Mouse (Mus musculus): ENCODE results near the gene Mtch1. TPM values are rescaled to one million over a fixed set of nuclear protein-coding genes. Genes with fewer than 3 reads are reported as not detected.
"Not testable (repeated sequence)": the region's sequence is repeated elsewhere in the genome, so short reads cannot be mapped to it uniquely, and the experiment has no call there.

Gene Mtch1
- polyA plus RNA-seq (2015; fragmentation: Nextera tagmentation; extraction: Ambion mirVana), result 208 and 265 TPM in 2 replicates

- Histone ChIP-seq H3K9ac (ENCODE audit: low read length) (peak within 1 kb of the TSS; percentile 94), H3K36me3 (ENCODE audit: control insufficient read depth, insufficient read depth, low read length) (peaks cover 8% of the 10 kb centered on the region), H3K27me3 (ENCODE audit: control insufficient read depth, insufficient read depth, low read depth, low read length) (no peaks in the 10 kb centered on the region), H3K9me3 (ENCODE audit: control insufficient read depth, low read length) (no peaks in the 10 kb centered on the region), H3K4me2 (ENCODE audit: low read depth, low read length) (peak within 1 kb of the TSS; percentile 75), H3K4me3 (ENCODE audit: low read length) (peak within 1 kb of the TSS; percentile 89), H3K4me1 (replicated peaks; ENCODE audit: control insufficient read depth, insufficient read depth, low read length) (peaks cover 22% of the 10 kb centered on the region), H3K27ac (ENCODE audit: low read length) (peak within 1 kb of the TSS; percentile 94)
- peak; percentile 97 for ATAC-seq (ENCODE audit: low read depth)
- WGBS, result 1% methylated on average over 49 of the region's 53 CpGs
Measured at GRCm38 (mm10) chr17:29347645-29348256, at the start of gene Mtch1. Gene Mtch1 (minus strand): TSS chr17:29347934.

- ATAC-seq (ENCODE audit: low read depth), result peak; percentile 50
- WGBS, result 20% methylated on average over 6 of the region's 6 CpGs
- Histone ChIP-seq H3K27me3 (ENCODE audit: control insufficient read depth, insufficient read depth, low read depth, low read length) (no peaks in the 10 kb centered on the region), H3K4me1 (replicated peaks; ENCODE audit: control insufficient read depth, insufficient read depth, low read length) (peaks cover 18% of the 10 kb centered on the region), H3K9me3 (ENCODE audit: control insufficient read depth, low read length) (no peaks in the 10 kb centered on the region), H3K36me3 (ENCODE audit: control insufficient read depth, insufficient read depth, low read length) (no peaks in the 10 kb centered on the region), H3K4me2 (ENCODE audit: low read depth, low read length) (peak overlapping the region; percentile 72), H3K9ac (ENCODE audit: low read length) (0 out of 2 replicates have a peak overlapping the region, but pooled peaks have one; percentile 67), H3K4me3 (ENCODE audit: low read length) (no peak overlapping the region), H3K27ac (ENCODE audit: low read length) (no peak overlapping the region)
Measured at GRCm38 (mm10) chr17:29396821-29397242, 49.1 kb upstream of the Mtch1 start.

- H3K4me3 ChIP-seq (ENCODE audit: low read length), result no peak overlapping the region
- no peak overlapping the region for H3K4me2 ChIP-seq (ENCODE audit: low read depth, low read length)
Measured at GRCm38 (mm10) chr17:29396056-29396799, 48.5 kb upstream of the Mtch1 start.

GRCm38 (mm10) chr17:29395381-29395780 is 47.6 kb upstream of the Mtch1 start:
- H3K36me3 ChIP-seq (ENCODE audit: control insufficient read depth, insufficient read depth, low read length), result no peaks in the 10 kb centered on the region
- H3K4me1 ChIP-seq (replicated peaks; ENCODE audit: control insufficient read depth, insufficient read depth, low read length), result peaks cover 18% of the 10 kb centered on the region
- H3K27ac ChIP-seq (ENCODE audit: low read length), result peak overlapping the region; percentile 57
- ATAC-seq (ENCODE audit: low read depth), result no peak
- H3K4me3 ChIP-seq (ENCODE audit: low read length), result no peak overlapping the region
- no peaks in the 10 kb centered on the region for H3K9me3 ChIP-seq (ENCODE audit: control insufficient read depth, low read length)
- no peaks in the 10 kb centered on the region for H3K27me3 ChIP-seq (ENCODE audit: control insufficient read depth, insufficient read depth, low read depth, low read length)
- H3K4me2 ChIP-seq (ENCODE audit: low read depth, low read length), result no peak overlapping the region
- H3K9ac ChIP-seq (ENCODE audit: low read length), result no peak overlapping the region
- 56% methylated on average over 7 of the region's 7 CpGs for WGBS

More at GRCm38 (mm10) chr17:29396056-29396799, 48.5 kb upstream of the Mtch1 start:
- no peaks in the 10 kb centered on the region for H3K36me3 ChIP-seq (ENCODE audit: control insufficient read depth, insufficient read depth, low read length)
- no peak overlapping the region for H3K27ac ChIP-seq (ENCODE audit: low read length)
- no peaks in the 10 kb centered on the region for H3K9me3 ChIP-seq (ENCODE audit: control insufficient read depth, low read length)
- H3K9ac ChIP-seq (ENCODE audit: low read length), result no peak overlapping the region
- 53% methylated on average over 6 of the region's 6 CpGs for WGBS
- no peaks in the 10 kb centered on the region for H3K27me3 ChIP-seq (ENCODE audit: control insufficient read depth, insufficient read depth, low read depth, low read length)
- no peak for ATAC-seq (ENCODE audit: low read depth)
- H3K4me1 ChIP-seq (replicated peaks; ENCODE audit: control insufficient read depth, insufficient read depth, low read length), result peaks cover 18% of the 10 kb centered on the region

- peaks cover 18% of the 10 kb centered on the region for H3K4me1 ChIP-seq (replicated peaks; ENCODE audit: control insufficient read depth, insufficient read depth, low read length)
- 64% methylated on average over 2 of the region's 2 CpGs for WGBS
- not testable (repeated sequence) for ATAC-seq (ENCODE audit: low read depth); H3K9me3 ChIP-seq (ENCODE audit: control insufficient read depth, low read length); H3K4me3 ChIP-seq (ENCODE audit: low read length); H3K27ac ChIP-seq (ENCODE audit: low read length); H3K27me3 ChIP-seq (ENCODE audit: control insufficient read depth, insufficient read depth, low read depth, low read length); H3K4me2 ChIP-seq (ENCODE audit: low read depth, low read length); H3K36me3 ChIP-seq (ENCODE audit: control insufficient read depth, insufficient read depth, low read length); H3K9ac ChIP-seq (ENCODE audit: low read length)
Measured at GRCm38 (mm10) chr17:29394761-29395160, 47.0 kb upstream of the Mtch1 start.

GRCm38 (mm10) chr17:29394106-29394760 is 46.5 kb upstream of the Mtch1 start:
- H3K27ac ChIP-seq (ENCODE audit: low read length), result no peak overlapping the region

GRCm38 (mm10) chr17:29393335-29394089 is 45.8 kb upstream of the Mtch1 start:
- WGBS, result 55% methylated on average over 14 of the region's 14 CpGs
- ATAC-seq (ENCODE audit: low read depth), result no peak
- no peak overlapping the region for H3K27ac ChIP-seq (ENCODE audit: low read length)

More at GRCm38 (mm10) chr17:29394106-29394760, 46.5 kb upstream of the Mtch1 start:
- Histone ChIP-seq H3K4me3 (ENCODE audit: low read length) (no peak overlapping the region), H3K4me1 (replicated peaks; ENCODE audit: control insufficient read depth, insufficient read depth, low read length) (peaks cover 18% of the 10 kb centered on the region), H3K27me3 (ENCODE audit: control insufficient read depth, insufficient read depth, low read depth, low read length) (no peaks in the 10 kb centered on the region), H3K9ac (ENCODE audit: low read length) (no peak overlapping the region), H3K36me3 (ENCODE audit: control insufficient read depth, insufficient read depth, low read length) (no peaks in the 10 kb centered on the region), H3K4me2 (ENCODE audit: low read depth, low read length) (no peak overlapping the region), H3K9me3 (ENCODE audit: control insufficient read depth, low read length) (no peaks in the 10 kb centered on the region)
- 38% methylated on average over 9 of the region's 9 CpGs for WGBS
- no peak for ATAC-seq (ENCODE audit: low read depth)

GRCm38 (mm10) chr17:29391280-29391679 is 43.5 kb upstream of the Mtch1 start:
- Histone ChIP-seq H3K9ac (ENCODE audit: low read length) (no peak overlapping the region), H3K4me1 (replicated peaks; ENCODE audit: control insufficient read depth, insufficient read depth, low read length) (peaks cover 2% of the 10 kb centered on the region; the same call in 1 of the 2 replicates), H3K36me3 (ENCODE audit: control insufficient read depth, insufficient read depth, low read length) (no peaks in the 10 kb centered on the region), H3K4me3 (ENCODE audit: low read length) (no peak overlapping the region), H3K27ac (ENCODE audit: low read length) (no peak overlapping the region), H3K4me2 (ENCODE audit: low read depth, low read length) (no peak overlapping the region), H3K9me3 (ENCODE audit: control insufficient read depth, low read length) (no peaks in the 10 kb centered on the region), H3K27me3 (ENCODE audit: control insufficient read depth, insufficient read depth, low read depth, low read length) (no peaks in the 10 kb centered on the region)
- ATAC-seq (ENCODE audit: low read depth), result no peak
- 54% methylated on average over 8 of the region's 8 CpGs for WGBS

More at GRCm38 (mm10) chr17:29393335-29394089, 45.8 kb upstream of the Mtch1 start:
- Histone ChIP-seq H3K4me1 (replicated peaks; ENCODE audit: control insufficient read depth, insufficient read depth, low read length) (peaks cover 16% of the 10 kb centered on the region), H3K4me3 (ENCODE audit: low read length) (no peak overlapping the region), H3K9me3 (ENCODE audit: control insufficient read depth, low read length) (no peaks in the 10 kb centered on the region), H3K36me3 (ENCODE audit: control insufficient read depth, insufficient read depth, low read length) (no peaks in the 10 kb centered on the region), H3K9ac (ENCODE audit: low read length) (no peak overlapping the region), H3K4me2 (ENCODE audit: low read depth, low read length) (no peak overlapping the region), H3K27me3 (ENCODE audit: control insufficient read depth, insufficient read depth, low read depth, low read length) (no peaks in the 10 kb centered on the region)

Measured in lung, embryonic 16.5 days (tissue).